Mouse (Mus musculus): ENCODE results near the gene Polr2i. TPM values are rescaled to one million over a fixed set of nuclear protein-coding genes. Genes with fewer than 3 reads are reported as not detected.
"Not testable (repeated sequence)": the region's sequence is repeated elsewhere in the genome, so short reads cannot be mapped to it uniquely, and the experiment has no call there.

Gene Polr2i
- 10 to 100 TPM; 58.0 to 60.0 TPM for total RNA-seq (2021)
- long read RNA-seq, experiment 1, transcript Polr2i-202 (5 exons, 508 nt) = major isoform, 5 of 12 reads
- long read RNA-seq, experiment 1, partial matches to known transcripts = 0 of 12 reads
- long read RNA-seq, experiment 1, other reads (novel, unspliced or antisense) = 1 of 12 reads
- long read RNA-seq, experiment 2, transcript Polr2i-201 (6 exons, 819 nt) = major isoform, 12 of 13 reads
- long read RNA-seq, experiment 2, partial matches to known transcripts = 0 of 13 reads
- long read RNA-seq, experiment 2, other reads (novel, unspliced or antisense) = 0 of 13 reads

GRCm38 (mm10) chr7:30231669-30232454 lies at the start of gene Polr2i, which contains the start of gene Tbcb:
Gene Polr2i (plus strand): TSS chr7:30231948.
Gene Tbcb (minus strand): TSS chr7:30232272.
- DNase-seq (ENCODE audit: low spot score in 2 of 2) = peak; percentile 98 to 99

GRCm38 (mm10) chr7:30183189-30183588 lies 48.6 kb upstream of the Polr2i start:
- DNase-seq (ENCODE audit: low spot score in 2 of 2) = not testable (repeated sequence)

GRCm38 (mm10) chr7:30183879-30184289 lies 47.9 kb upstream of the Polr2i start, which contains the start of gene Cox7a1:
Gene Cox7a1 (plus strand): TSS chr7:30184144.
- DNase-seq (ENCODE audit: low spot score in 2 of 2) = peak; percentile 47 to 51

- DNase-seq (ENCODE audit: low spot score in 2 of 2) = no peak
Measured at GRCm38 (mm10) chr7:30184641-30185348, 47.0 kb upstream of the Polr2i start.

GRCm38 (mm10) chr7:30188344-30189115 lies 43.2 kb upstream of the Polr2i start:
- no peak for DNase-seq (ENCODE audit: low spot score in 2 of 2)

- no peak for DNase-seq (ENCODE audit: low spot score in 2 of 2)
Measured at GRCm38 (mm10) chr7:30189116-30189491, 42.6 kb upstream of the Polr2i start.

GRCm38 (mm10) chr7:30192088-30192487 lies 39.7 kb upstream of the Polr2i start:
- DNase-seq (ENCODE audit: low spot score in 2 of 2) = no peak

- DNase-seq (ENCODE audit: low spot score in 2 of 2) = no peak
Measured at GRCm38 (mm10) chr7:30193013-30193412, 38.7 kb upstream of the Polr2i start.

GRCm38 (mm10) chr7:30193581-30194100 lies 38.1 kb upstream of the Polr2i start:
- DNase-seq (ENCODE audit: low spot score in 2 of 2) = peak; percentile 57 to 62

- peak; percentile 35 to 37 for DNase-seq (ENCODE audit: low spot score in 2 of 2)
Measured at GRCm38 (mm10) chr7:30194101-30194831, 37.5 kb upstream of the Polr2i start.

GRCm38 (mm10) chr7:30194884-30195283 lies 36.9 kb upstream of the Polr2i start:
- DNase-seq (ENCODE audit: low spot score in 2 of 2) = peak; percentile 97

GRCm38 (mm10) chr7:30195461-30195860 lies 36.3 kb upstream of the Polr2i start:
- no peak for DNase-seq (ENCODE audit: low spot score in 2 of 2)

- no peak for DNase-seq (ENCODE audit: low spot score in 2 of 2)
Measured at GRCm38 (mm10) chr7:30196171-30196570, 35.6 kb upstream of the Polr2i start.

- DNase-seq (ENCODE audit: low spot score in 2 of 2) = no peak
Measured at GRCm38 (mm10) chr7:30197592-30198129, 34.1 kb upstream of the Polr2i start.

GRCm38 (mm10) chr7:30198481-30198971 lies 33.2 kb upstream of the Polr2i start, which contains the start of gene Capns1:
Gene Capns1 (minus strand): TSS chr7:30198811.
- peak; percentile 47 to 56 for DNase-seq (ENCODE audit: low spot score in 2 of 2)

GRCm38 (mm10) chr7:30199498-30200139 lies 32.1 kb upstream of the Polr2i start:
- DNase-seq (ENCODE audit: low spot score in 2 of 2) = no peak

GRCm38 (mm10) chr7:30200200-30200599 lies 31.5 kb upstream of the Polr2i start:
- DNase-seq (ENCODE audit: low spot score in 2 of 2) = no peak

- DNase-seq (ENCODE audit: low spot score in 2 of 2) = not testable (repeated sequence)
Measured at GRCm38 (mm10) chr7:30200661-30201060, 31.1 kb upstream of the Polr2i start.
